Mouse (Mus musculus) stomach, embryonic 15.5 days (tissue): ENCODE data around the gene Pip4k2c. TPM values are rescaled to one million over a fixed set of nuclear protein-coding genes. Genes with fewer than 3 reads are reported as not detected.
A peak's percentile ranks its signal among the peaks of the same experiment; 100 is the strongest.

ENCODE experiments used
- ATAC-seq: fragments of 200-750 bp; cut with Nextera tagmentation; 2 replicates; pipeline ENCODE4 v1.8.0; 2017; ENCODE audit warnings: low read depth, moderate number of reproducible peaks, moderate TSS enrichment; ENCODE audit not compliant: insufficient read depth, low FRiP score
- H3K27ac ChIP-seq: fragments of 300-500 bp; sonication (generic); 2 replicates; pipeline ENCODE4 v1.5.1; 2015; ENCODE audit warnings: mild to moderate bottlenecking, inconsistent platforms
- H3K27me3 ChIP-seq: fragments of 300-500 bp; sonication (generic); replicated peaks from 2 replicates; pipeline ENCODE4 v1.6.1; 2015; ENCODE audit warnings: inconsistent platforms
- H3K36me3 ChIP-seq: fragments of 300-500 bp; sonication (generic); 2 replicates; pipeline ENCODE4 v1.6.1; 2015; ENCODE audit warnings: inconsistent platforms
- H3K4me1 ChIP-seq: fragments of 300-500 bp; sonication (generic); 2 replicates; pipeline ENCODE4 v1.6.1; 2015; ENCODE audit warnings: inconsistent platforms
- H3K4me2 ChIP-seq: fragments of 300-500 bp; sonication (generic); 2 replicates; pipeline ENCODE4 v1.6.1; 2015; ENCODE audit warnings: mild to moderate bottlenecking, inconsistent platforms
- H3K4me3 ChIP-seq: fragments of 300-500 bp; sonication (generic); replicated peaks from 2 replicates; pipeline ENCODE4 v1.5.1; 2015; ENCODE audit warnings: inconsistent platforms
- H3K9ac ChIP-seq: fragments of 300-500 bp; sonication (generic); 2 replicates; pipeline ENCODE4 v1.6.1; 2015; ENCODE audit warnings: inconsistent platforms
- H3K9me3 ChIP-seq: fragments of 300-500 bp; sonication (generic); 2 replicates; pipeline ENCODE4 v1.6.1; 2016; ENCODE audit warnings: inconsistent platforms
- WGBS: fragments of 180-500 bp; shearing (Covaris S2); methylation state at CpG from one replicate; pipeline ENCODE4 v1.1.7; 2015; 5-methylcytosine and 5-hydroxymethylcytosine counted together
- polyA plus RNA-seq: library from polyadenylated mRNA; unstranded; fragments of >200 nt; fragmentation: Nextera tagmentation; extraction: Ambion mirVana; gene quantifications from 2 replicates; pipeline ENCODE4 v1.2.1, GENCODE M21; 2015

Pip4k2c gene
- 29.9 and 32.3 TPM in 2 replicates for polyA plus RNA-seq

DNA sequence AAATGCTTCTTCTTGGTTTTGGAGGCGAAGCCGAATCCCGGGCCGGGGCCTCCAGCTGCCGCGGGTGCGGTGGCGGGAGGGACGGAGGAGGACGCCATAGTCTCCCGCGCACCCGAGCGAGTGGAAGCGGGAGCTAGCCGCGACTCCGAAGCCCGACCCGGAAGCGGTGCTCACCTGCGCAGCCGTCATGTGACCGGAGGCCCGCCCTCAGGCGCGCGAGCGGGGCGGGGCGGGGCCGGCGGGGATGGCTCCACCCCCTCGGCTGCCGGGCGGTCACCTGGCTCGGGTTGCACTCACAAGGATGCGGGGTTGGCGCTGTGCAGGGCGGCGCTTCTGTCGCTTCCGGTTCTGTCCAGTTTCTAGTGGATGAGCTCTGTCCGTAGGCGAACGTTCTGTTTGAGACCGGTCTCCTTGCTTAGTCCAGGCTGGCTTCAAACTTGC lies at the start of gene Pip4k2c:
Pip4k2c (minus strand) TSS at position 172 of the 441 bp plus-strand sequence.
- peak; percentile 98 for ATAC-seq
- Histone ChIP-seq H3K27me3 (no peaks in the 10 kb centered on the region), H3K36me3 (no peaks in the 10 kb centered on the region), H3K4me3 (peak within 1 kb of the TSS; percentile 69), H3K9me3 (no peaks in the 10 kb centered on the region), H3K4me1 (peaks cover 18% of the 10 kb centered on the region), H3K9ac (peak within 1 kb of the TSS; percentile 70; the same call in 1 of the 2 replicates), H3K4me2 (peak within 1 kb of the TSS; percentile 82), H3K27ac (peak within 1 kb of the TSS; percentile 49)
- WGBS = under 1% methylated on average over 47 of the region's 47 CpGs

DNA sequence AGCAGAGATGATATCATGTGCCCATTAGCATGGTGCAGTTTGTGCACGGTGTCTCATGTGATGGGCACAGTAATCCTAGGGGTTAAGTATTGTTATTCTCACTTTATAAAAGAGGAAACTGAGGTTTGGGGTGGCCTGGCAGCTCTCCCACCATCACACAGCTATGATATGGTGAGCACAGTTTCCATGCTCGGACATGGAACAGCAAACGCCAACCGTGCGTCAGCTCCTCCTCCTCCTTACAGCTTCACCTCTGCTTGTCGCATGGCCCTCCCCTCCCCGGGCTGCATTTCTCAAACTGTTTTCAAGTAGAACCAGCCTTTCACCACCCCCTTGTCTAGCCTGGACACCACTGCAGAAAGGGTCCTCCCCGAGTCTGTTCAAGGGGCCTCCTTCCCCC lies 47.1 kb upstream of the Pip4k2c start:
- WGBS = 73% methylated on average over 8 of the region's 8 CpGs
- no peak overlapping the region for H3K27ac ChIP-seq
- no peaks in the 10 kb centered on the region for H3K36me3 ChIP-seq
- peaks cover 11% of the 10 kb centered on the region for H3K27me3 ChIP-seq
- no peaks in the 10 kb centered on the region for H3K9me3 ChIP-seq
- H3K4me3 ChIP-seq = no peak overlapping the region
- no peak overlapping the region for H3K4me2 ChIP-seq
- H3K9ac ChIP-seq = no peak overlapping the region
- H3K4me1 ChIP-seq = peaks cover 5% of the 10 kb centered on the region; the same call in 1 of the 2 replicates
- ATAC-seq = no peak

DNA sequence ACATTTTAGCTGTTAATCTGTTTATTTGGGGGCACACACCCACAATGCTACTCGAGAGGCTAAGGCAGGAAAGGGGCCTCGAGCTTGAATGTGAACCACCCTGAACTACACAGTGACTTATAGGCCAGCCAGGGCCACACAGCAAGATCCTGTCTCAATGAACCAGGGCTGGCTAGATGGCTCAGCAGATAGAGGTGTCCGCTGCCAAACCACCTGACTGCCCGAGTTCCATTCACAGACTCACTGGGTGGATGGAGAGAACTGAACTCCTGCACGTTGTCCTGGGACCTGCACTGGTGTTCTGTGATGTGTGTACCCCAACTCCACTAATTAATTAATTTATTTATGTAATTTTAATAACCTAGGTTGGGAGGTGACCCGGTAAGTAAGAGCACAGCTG lies 46.4 kb upstream of the Pip4k2c start:
- peaks cover 2% of the 10 kb centered on the region; the same call in 1 of the 2 replicates for H3K4me1 ChIP-seq
- no peak overlapping the region for H3K9ac ChIP-seq
- no peaks in the 10 kb centered on the region for H3K36me3 ChIP-seq
- peaks cover 10% of the 10 kb centered on the region for H3K27me3 ChIP-seq
- WGBS = 75% methylated on average over 6 of the region's 6 CpGs
- no peaks in the 10 kb centered on the region for H3K9me3 ChIP-seq
- ATAC-seq = no peak
- no peak overlapping the region for H3K4me3 ChIP-seq
- H3K27ac ChIP-seq = no peak overlapping the region
- no peak overlapping the region for H3K4me2 ChIP-seq

DNA sequence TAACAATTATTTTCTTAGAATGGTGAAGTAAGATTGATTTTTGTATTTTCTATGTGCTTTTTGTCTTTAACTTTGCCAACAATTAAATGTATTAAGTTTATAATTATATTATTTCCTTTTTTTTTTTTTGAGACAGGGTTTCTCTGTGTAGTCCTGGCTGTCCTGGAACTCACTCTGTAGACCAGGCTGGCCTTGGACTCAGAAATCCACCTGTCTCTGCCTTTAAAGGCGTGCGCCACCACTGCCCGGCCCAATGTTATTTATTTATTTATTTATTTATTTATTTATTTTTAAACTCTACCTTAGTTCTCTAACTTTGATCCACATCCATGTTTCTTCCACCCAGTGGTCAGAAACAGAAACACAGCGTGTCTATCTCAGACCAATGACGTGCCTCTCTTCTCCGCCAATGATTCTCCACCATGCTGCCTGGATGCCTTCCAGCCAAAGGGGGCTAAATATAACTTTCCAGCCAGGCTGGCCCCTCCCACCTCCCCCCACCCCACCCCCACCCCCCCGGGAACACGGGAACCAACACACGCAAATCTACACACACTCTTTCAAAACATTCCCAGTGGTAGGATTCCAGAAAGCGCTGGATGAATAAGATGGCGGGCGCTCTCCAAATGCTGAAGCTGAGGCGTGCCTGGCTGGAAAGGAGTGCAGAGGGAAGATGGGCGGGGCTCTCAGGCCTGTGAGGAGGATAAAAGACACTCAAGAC lies 44.4 kb upstream of the Pip4k2c start:
- Histone ChIP-seq H3K27me3 (no peaks in the 10 kb centered on the region), H3K27ac (no peak overlapping the region), H3K4me2 (0 out of 2 replicates have a peak overlapping the region, but pooled peaks have one; percentile 13), H3K36me3 (no peaks in the 10 kb centered on the region), H3K4me3 (no peak overlapping the region), H3K4me1 (no peaks in the 10 kb centered on the region), H3K9me3 (no peaks in the 10 kb centered on the region), H3K9ac (no peak overlapping the region)
- peak; percentile 74; the same call in 1 of the 2 replicates for ATAC-seq
- WGBS = 20% methylated on average over 14 of the region's 14 CpGs

DNA sequence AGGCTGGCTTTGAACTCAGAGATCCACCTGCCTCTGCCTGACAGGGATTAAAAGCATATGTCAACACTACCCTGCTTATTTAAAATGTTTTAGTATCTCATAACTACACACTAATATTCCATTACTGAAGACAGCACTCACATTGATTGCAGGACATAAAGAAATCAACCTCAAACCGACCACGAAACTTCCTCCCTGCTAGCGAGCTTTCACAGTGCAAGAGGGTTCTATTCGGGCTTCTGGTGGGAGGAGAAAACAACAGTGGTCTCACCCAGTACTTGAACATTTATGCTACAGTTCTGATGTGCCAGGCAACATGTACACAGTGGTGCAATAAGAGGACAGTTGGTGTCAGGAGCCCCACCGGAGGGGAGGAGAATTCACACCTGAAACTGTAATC lies 39.4 kb upstream of the Pip4k2c start:
- H3K27ac ChIP-seq = no peak overlapping the region
- ATAC-seq = no peak
- no peak overlapping the region for H3K4me2 ChIP-seq
- H3K9ac ChIP-seq = no peak overlapping the region
- H3K4me3 ChIP-seq = no peak overlapping the region
- H3K27me3 ChIP-seq = no peaks in the 10 kb centered on the region
- WGBS = 78% methylated on average over 5 of the region's 5 CpGs
- no peaks in the 10 kb centered on the region for H3K36me3 ChIP-seq
- H3K9me3 ChIP-seq = no peaks in the 10 kb centered on the region
- H3K4me1 ChIP-seq = no peaks in the 10 kb centered on the region

DNA sequence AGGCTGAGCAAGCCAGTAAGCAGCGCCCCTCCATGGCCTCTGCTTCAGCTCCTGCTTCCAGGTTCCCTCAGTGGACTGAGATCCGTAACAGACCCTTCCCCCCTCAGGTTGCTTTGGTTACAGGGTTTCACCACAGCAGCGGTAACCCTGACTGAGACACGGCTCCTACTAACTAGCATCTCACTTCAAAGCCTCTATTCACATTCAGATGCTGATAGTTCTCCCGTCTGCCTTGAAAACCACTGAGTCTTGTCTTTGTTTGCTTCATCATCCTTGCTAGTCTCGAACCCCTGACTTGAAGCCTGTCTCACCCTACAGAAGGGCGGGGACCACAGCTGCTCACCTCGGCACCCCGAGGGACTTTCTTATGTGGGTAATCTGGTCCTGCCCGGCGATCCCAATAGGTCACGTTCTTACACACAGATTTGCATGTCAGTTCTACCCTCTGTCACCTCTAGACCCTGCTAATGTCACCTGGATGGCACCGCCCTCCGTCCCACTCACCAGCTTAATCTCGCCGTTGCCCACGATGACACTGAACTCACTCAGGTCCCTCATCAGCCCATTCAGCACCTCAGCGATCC lies 26.9 kb upstream of the Pip4k2c start:
- no peaks in the 10 kb centered on the region for H3K27me3 ChIP-seq
- H3K4me1 ChIP-seq = no peaks in the 10 kb centered on the region
- H3K9me3 ChIP-seq = no peaks in the 10 kb centered on the region
- ATAC-seq = no peak
- H3K4me2 ChIP-seq = no peak overlapping the region
- WGBS = 69% methylated on average over 18 of the region's 18 CpGs
- H3K27ac ChIP-seq = no peak overlapping the region
- H3K9ac ChIP-seq = no peak overlapping the region
- H3K4me3 ChIP-seq = no peak overlapping the region
- no peaks in the 10 kb centered on the region for H3K36me3 ChIP-seq

DNA sequence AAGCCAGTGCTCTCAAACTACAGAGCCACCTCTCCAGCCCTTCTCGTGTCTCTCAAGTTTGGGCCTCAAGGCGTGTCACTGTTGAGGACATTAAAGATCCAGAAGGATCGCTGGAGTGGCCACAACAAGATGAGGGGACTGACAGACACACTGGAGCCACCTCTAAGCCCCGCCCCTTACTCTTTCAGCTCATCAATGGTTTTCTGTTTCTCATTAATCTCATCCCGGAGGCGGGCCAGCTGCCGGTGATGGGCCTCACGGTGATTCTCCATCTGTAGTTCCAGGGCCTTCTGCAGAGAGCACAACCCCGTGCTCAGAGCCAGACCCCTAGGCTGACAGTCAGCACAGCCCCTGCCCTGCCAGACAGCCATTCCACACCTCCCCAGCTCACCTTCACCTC lies 25.2 kb upstream of the Pip4k2c start:
- ATAC-seq = no peak

DNA sequence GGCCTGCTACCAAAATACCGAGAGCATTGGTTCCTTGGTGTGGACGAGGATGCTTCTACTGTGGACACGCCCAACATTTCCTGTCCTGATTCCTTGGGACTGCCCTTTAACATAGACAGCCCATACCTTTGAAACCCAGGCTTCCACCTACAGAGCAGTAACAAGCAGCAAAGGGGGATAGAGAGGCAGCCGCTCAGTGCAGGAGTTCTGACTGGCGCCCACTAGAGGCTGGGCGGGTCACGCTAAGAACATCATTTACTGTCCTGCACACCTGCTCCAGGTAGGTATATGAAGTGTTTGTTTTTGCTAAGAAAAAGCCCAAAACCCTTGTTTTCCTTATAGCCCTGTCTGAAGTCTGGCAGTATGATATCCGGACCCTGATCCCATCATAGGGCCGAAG lies 21.8 kb upstream of the Pip4k2c start:
- Histone ChIP-seq H3K27ac (no peak overlapping the region), H3K4me3 (no peak overlapping the region), H3K27me3 (no peaks in the 10 kb centered on the region), H3K9ac (no peak overlapping the region), H3K4me2 (no peak overlapping the region), H3K9me3 (no peaks in the 10 kb centered on the region), H3K36me3 (no peaks in the 10 kb centered on the region), H3K4me1 (no peaks in the 10 kb centered on the region)
- ATAC-seq = no peak
- 77% methylated on average over 9 of the region's 9 CpGs for WGBS

More for the DNA sequence above, 25.2 kb upstream of the Pip4k2c start:
- Histone ChIP-seq H3K9ac (no peak overlapping the region), H3K4me2 (no peak overlapping the region), H3K4me3 (no peak overlapping the region), H3K27ac (no peak overlapping the region), H3K36me3 (no peaks in the 10 kb centered on the region), H3K4me1 (no peaks in the 10 kb centered on the region), H3K27me3 (no peaks in the 10 kb centered on the region), H3K9me3 (no peaks in the 10 kb centered on the region)
- WGBS = 40% methylated on average over 9 of the region's 9 CpGs

DNA sequence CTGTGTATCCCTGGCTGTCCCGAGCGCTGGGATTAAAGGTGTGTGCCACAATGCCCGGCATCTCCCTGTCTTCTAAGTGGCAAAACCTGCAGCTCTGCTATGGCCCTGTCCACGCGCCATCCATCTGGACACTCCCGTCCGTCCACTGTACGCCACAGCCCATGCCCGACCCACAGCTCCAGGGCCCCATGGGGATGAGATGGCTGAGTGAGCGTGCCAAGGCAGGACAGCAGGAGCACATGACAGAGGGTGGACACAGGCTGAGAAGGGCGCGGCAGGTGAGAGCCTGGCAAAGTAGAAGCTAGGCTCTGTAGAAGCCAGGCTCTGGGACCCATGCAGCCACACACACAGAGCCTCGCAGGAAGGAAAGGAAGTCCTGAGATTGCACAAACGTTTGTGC lies 20.4 kb upstream of the Pip4k2c start:
- Histone ChIP-seq H3K4me2 (no peak overlapping the region), H3K27ac (no peak overlapping the region), H3K27me3 (no peaks in the 10 kb centered on the region), H3K9ac (no peak overlapping the region), H3K36me3 (no peaks in the 10 kb centered on the region), H3K9me3 (no peaks in the 10 kb centered on the region), H3K4me1 (no peaks in the 10 kb centered on the region), H3K4me3 (no peak overlapping the region)
- WGBS = 75% methylated on average over 14 of the region's 14 CpGs
- ATAC-seq = no peak

DNA sequence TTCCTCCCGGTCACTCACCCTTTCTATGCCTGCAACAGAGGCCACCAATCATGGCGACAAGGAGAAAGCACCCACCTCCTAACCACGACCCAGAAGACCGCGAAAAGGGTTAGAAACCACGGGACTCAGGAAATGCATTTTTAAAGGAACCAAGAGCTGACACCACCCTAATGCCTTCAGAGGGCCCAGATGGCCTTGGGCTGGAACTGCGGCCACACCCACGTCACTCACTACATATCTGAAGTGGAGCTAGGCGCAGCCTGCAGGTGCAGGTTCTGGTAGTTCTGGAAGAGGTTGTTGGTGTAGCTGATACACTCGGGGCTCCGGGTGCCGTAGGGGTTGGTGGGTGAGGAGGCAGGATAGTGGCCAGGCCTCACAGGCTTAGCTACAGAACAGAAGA lies 19.3 kb upstream of the Pip4k2c start:
- H3K4me3 ChIP-seq = no peak overlapping the region
- no peak for ATAC-seq

DNA sequence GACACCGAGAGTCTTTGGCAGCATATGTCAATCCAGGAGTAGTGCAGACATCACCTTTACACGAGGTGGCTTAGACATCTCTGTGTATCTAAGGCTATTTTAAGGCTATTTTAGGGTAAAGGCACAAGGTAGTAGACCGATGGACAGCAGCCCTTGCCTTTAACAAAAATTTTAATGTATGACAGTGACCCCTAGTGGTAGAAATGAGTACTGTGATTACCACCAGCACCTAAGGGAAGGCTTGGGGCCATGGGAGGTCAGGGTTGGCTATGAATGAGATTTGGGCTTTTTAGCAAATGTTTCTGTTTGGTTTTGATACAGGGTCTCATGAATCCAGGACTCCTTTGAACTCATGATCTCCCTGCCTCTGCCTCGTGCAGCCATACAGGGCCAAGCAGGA lies 17.5 kb upstream of the Pip4k2c start:
- Histone ChIP-seq H3K36me3 (no peaks in the 10 kb centered on the region), H3K27me3 (no peaks in the 10 kb centered on the region), H3K4me2 (no peak overlapping the region), H3K27ac (no peak overlapping the region), H3K4me1 (no peaks in the 10 kb centered on the region), H3K4me3 (no peak overlapping the region), H3K9me3 (no peaks in the 10 kb centered on the region), H3K9ac (no peak overlapping the region)
- ATAC-seq = peak; percentile 68
- WGBS = 23% methylated on average over 4 of the region's 4 CpGs

More for the DNA sequence above, 19.3 kb upstream of the Pip4k2c start:
- Histone ChIP-seq H3K4me1 (no peaks in the 10 kb centered on the region), H3K36me3 (no peaks in the 10 kb centered on the region), H3K9ac (no peak overlapping the region), H3K27me3 (no peaks in the 10 kb centered on the region), H3K27ac (no peak overlapping the region), H3K4me2 (no peak overlapping the region), H3K9me3 (no peaks in the 10 kb centered on the region)
- WGBS = 69% methylated on average over 12 of the region's 12 CpGs

DNA sequence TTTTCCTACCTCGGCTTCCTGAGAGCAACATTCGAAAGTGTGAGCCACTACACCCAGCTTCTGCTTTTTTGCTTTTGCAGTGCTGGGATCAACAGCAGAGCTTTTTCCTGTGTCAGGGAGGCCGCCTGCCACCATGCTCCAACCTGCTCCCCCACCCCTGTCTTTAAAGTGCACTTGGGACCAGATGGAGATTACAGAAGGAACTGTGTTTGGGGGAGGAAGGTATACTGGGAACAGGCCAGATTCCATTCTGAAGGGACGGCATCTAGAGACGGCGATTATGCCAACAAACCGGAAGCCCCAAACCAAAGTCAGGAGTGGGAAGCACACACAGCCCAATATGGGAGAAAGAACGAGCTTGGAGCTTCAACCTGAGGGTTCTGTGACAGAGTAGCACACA lies 15.8 kb upstream of the Pip4k2c start:
- no peaks in the 10 kb centered on the region for H3K27me3 ChIP-seq
- H3K27ac ChIP-seq = no peak overlapping the region
- H3K36me3 ChIP-seq = no peaks in the 10 kb centered on the region
- H3K4me1 ChIP-seq = no peaks in the 10 kb centered on the region
- H3K4me3 ChIP-seq = no peak overlapping the region
- no peak for ATAC-seq
- H3K9me3 ChIP-seq = no peaks in the 10 kb centered on the region
- no peak overlapping the region for H3K9ac ChIP-seq
- no peak overlapping the region for H3K4me2 ChIP-seq
- WGBS = 78% methylated on average over 8 of the region's 8 CpGs
